Mouse (Mus musculus): ENCODE measurements around the gene Gm17657.

GRCm38 (mm10) chr17:29500243-29500740 is 49.1 kb downstream of the Gm17657 start:
- TF ChIP-seq ZC3H11A (IDR thresholded peaks at IDR 0.05; ENCODE audit: borderline replicate concordance, low read depth, low read length) (no peak), MAFK (IDR thresholded peaks at IDR 0.05; ENCODE audit: insufficient read depth, low read depth, low read length) (no peak), HCFC1 (IDR thresholded peaks at IDR 0.05; ENCODE audit: borderline replicate concordance, insufficient read depth, low read length) (no peak)
